Comparison of ENCODE assay signal across 9 mouse cellular contexts in genomic region chr6:116670144-116670543, GRCm38 (mm10). TPM values are rescaled to one million over a fixed set of nuclear protein-coding genes. Genes with fewer than 3 reads are reported as not detected.
A peak's percentile ranks its signal among the peaks of the same experiment; 100 is the strongest.
DNase-seq lines count a peak whose midpoint lies in the region; ATAC-seq and TF ChIP-seq lines count a peak whose summit lies in the region.
"Had no signal": no experiment of that assay in that cellular context is flagged by ENCODE, and none has a peak within 500 bp of the region (broad histone marks: within the 10 kb centered on the region; RNA-seq: fewer than 3 reads in every experiment).

No protein-coding gene starts in this region.

- ATAC-seq in kidney, postnatal 0 days (replicated peaks; ENCODE audit: low FRiP score, low read depth): no peak
- ATAC-seq in kidney, embryonic 16.5 days (ENCODE audit: low FRiP score, low TSS enrichment): no peak
- peak; percentile 25 for ATAC-seq in forebrain, embryonic 14.5 days
- no peak for ATAC-seq in midbrain, embryonic 15.5 days (replicated peaks)
- ATAC-seq in erythroblast, adult 5-6 weeks (replicated peaks; ENCODE audit: low FRiP score, poor library complexity, severe bottlenecking): no peak
- no peak for ATAC-seq in heart, embryonic 11.5 days (replicated peaks; ENCODE audit: insufficient number of reproducible peaks, low FRiP score, low TSS enrichment)

- no peak overlapping the region for H3K27ac ChIP-seq in kidney, postnatal 0 days
- H3K27ac ChIP-seq in kidney, embryonic 16.5 days (ENCODE audit: low read length): no peak overlapping the region
- H3K27ac ChIP-seq in forebrain, embryonic 14.5 days (ENCODE audit: low read depth, low read length): peak overlapping the region; percentile 77
- H3K27ac ChIP-seq in midbrain, embryonic 15.5 days: 0 out of 2 replicates have a peak overlapping the region, but pooled peaks have one; percentile 5
- H3K27ac ChIP-seq in heart, embryonic 11.5 days (ENCODE audit: low read depth, low read length): no peak overlapping the region

- peaks cover 11% of the 10 kb centered on the region for H3K4me1 ChIP-seq in kidney, postnatal 0 days (replicated peaks; ENCODE audit: insufficient read depth, low read length)
- peaks cover 17% of the 10 kb centered on the region for H3K4me1 ChIP-seq in kidney, embryonic 16.5 days (ENCODE audit: insufficient read depth, low read length)
- H3K4me1 ChIP-seq in forebrain, embryonic 14.5 days (ENCODE audit: control insufficient read depth, insufficient read depth, low read length): peaks cover 35% of the 10 kb centered on the region
- peaks cover 43% of the 10 kb centered on the region for H3K4me1 ChIP-seq in midbrain, embryonic 15.5 days
- peaks cover 22% of the 10 kb centered on the region for H3K4me1 ChIP-seq in heart, embryonic 11.5 days (ENCODE audit: control insufficient read depth, insufficient read depth, low read length)

- no peaks in the 10 kb centered on the region for H3K9me3 ChIP-seq in kidney, postnatal 0 days (replicated peaks; ENCODE audit: low read length)
- H3K9me3 ChIP-seq in kidney, embryonic 16.5 days (ENCODE audit: low read length): no peaks in the 10 kb centered on the region
- no peaks in the 10 kb centered on the region for H3K9me3 ChIP-seq in forebrain, embryonic 14.5 days (replicated peaks; ENCODE audit: control insufficient read depth, low read length)
- H3K9me3 ChIP-seq in midbrain, embryonic 15.5 days: no peaks in the 10 kb centered on the region
- no peaks in the 10 kb centered on the region for H3K9me3 ChIP-seq in heart, embryonic 11.5 days (replicated peaks; ENCODE audit: control insufficient read depth, low read length)

- peak; percentile 37; the same call in 1 of the 2 replicates for TF ChIP-seq CTCF in kidney, postnatal 0 days (IDR thresholded peaks at IDR 0.05; ENCODE audit: low read depth)

- 44% methylated on average over 6 of the region's 6 CpGs for WGBS in kidney, postnatal 0 days
- 39% methylated on average over 6 of the region's 6 CpGs for WGBS in kidney, embryonic 16.5 days
- 3% methylated on average over 6 of the region's 6 CpGs for WGBS in forebrain, embryonic 14.5 days
- WGBS in midbrain, embryonic 15.5 days: 11% methylated on average over 6 of the region's 6 CpGs
- WGBS in heart, embryonic 11.5 days (ENCODE audit: insufficient replicate concordance): 41% methylated on average over 6 of the region's 6 CpGs

- H3K36me3 ChIP-seq in kidney, postnatal 0 days (ENCODE audit: insufficient read depth, low read length): no peaks in the 10 kb centered on the region
- H3K36me3 ChIP-seq in kidney, embryonic 16.5 days (ENCODE audit: insufficient read depth, low read length): no peaks in the 10 kb centered on the region
- H3K36me3 ChIP-seq in forebrain, embryonic 14.5 days (ENCODE audit: control insufficient read depth, insufficient read depth, low read length): no peaks in the 10 kb centered on the region
- no peaks in the 10 kb centered on the region for H3K36me3 ChIP-seq in midbrain, embryonic 15.5 days (replicated peaks)
- H3K36me3 ChIP-seq in heart, embryonic 11.5 days (ENCODE audit: control insufficient read depth, insufficient read depth, low read length): no peaks in the 10 kb centered on the region

- H3K9ac ChIP-seq in kidney, postnatal 0 days (ENCODE audit: low read depth, low read length): 0 out of 2 replicates have a peak overlapping the region, but pooled peaks have one; percentile 31
- H3K9ac ChIP-seq in kidney, embryonic 16.5 days (replicated peaks; ENCODE audit: low read length): no peak overlapping the region; the same call in 1 of the 2 replicates
- no peak overlapping the region; the same call in 1 of the 2 replicates for H3K9ac ChIP-seq in forebrain, embryonic 14.5 days (ENCODE audit: low read length)
- no peak overlapping the region for H3K9ac ChIP-seq in midbrain, embryonic 15.5 days
- H3K9ac ChIP-seq in heart, embryonic 11.5 days (ENCODE audit: low read depth, low read length): no peak overlapping the region

- 0 out of 2 replicates have a peak, but pooled peaks cover 3% of the 10 kb centered on the region for H3K27me3 ChIP-seq in kidney, postnatal 0 days (ENCODE audit: insufficient read depth, low read length)
- no peaks in the 10 kb centered on the region for H3K27me3 ChIP-seq in kidney, embryonic 16.5 days (ENCODE audit: insufficient read depth, low read length)
- no peaks in the 10 kb centered on the region for H3K27me3 ChIP-seq in forebrain, embryonic 14.5 days (replicated peaks; ENCODE audit: control insufficient read depth, insufficient read depth, low read length)
- no peaks in the 10 kb centered on the region for H3K27me3 ChIP-seq in midbrain, embryonic 15.5 days (replicated peaks)
- H3K27me3 ChIP-seq in heart, embryonic 11.5 days (ENCODE audit: control insufficient read depth, insufficient read depth, low read length): no peaks in the 10 kb centered on the region; the same call in 1 of the 2 replicates

- H3K4me3 ChIP-seq in kidney, postnatal 0 days (replicated peaks; ENCODE audit: low read depth, low read length): no peak overlapping the region
- no peak overlapping the region for H3K4me3 ChIP-seq in kidney, embryonic 16.5 days (ENCODE audit: low read length)
- no peak overlapping the region for H3K4me3 ChIP-seq in forebrain, embryonic 14.5 days (ENCODE audit: low read depth, low read length)
- H3K4me3 ChIP-seq in midbrain, embryonic 15.5 days: no peak overlapping the region
- H3K4me3 ChIP-seq in heart, embryonic 11.5 days (ENCODE audit: low read depth, low read length): no peak overlapping the region

- H3K4me2 ChIP-seq in kidney, postnatal 0 days (ENCODE audit: low read length): no peak overlapping the region
- H3K4me2 ChIP-seq in kidney, embryonic 16.5 days (replicated peaks; ENCODE audit: low read depth, low read length): no peak overlapping the region
- peak overlapping the region; percentile 4; the same call in 1 of the 2 replicates for H3K4me2 ChIP-seq in forebrain, embryonic 14.5 days (ENCODE audit: low read length)
- no peak overlapping the region for H3K4me2 ChIP-seq in midbrain, embryonic 15.5 days
- no peak overlapping the region for H3K4me2 ChIP-seq in heart, embryonic 11.5 days

- DNase-seq in kidney, postnatal 0 days (ENCODE audit: low spot score): no peak
- peak; percentile 70 for DNase-seq in brain, adult 2 months (ENCODE audit: low read depth, low spot score)
- peak; percentile 71 for DNase-seq in forebrain, embryonic 14.5 days (ENCODE audit: low spot score)
- no peak for DNase-seq in urinary bladder, postnatal 14 days (ENCODE audit: low spot score)
- DNase-seq: lung, adult 2 months had no signal

RNA-seq across cellular contexts. Expression of gene Rassf4, which starts 3.6 kb away (rescaled TPM):
- polyA plus RNA-seq in kidney, postnatal 0 days (2015; fragmentation: Nextera tagmentation; extraction: Ambion mirVana): 2.9 and 3.6 TPM in 2 replicates
- 6.1 and 6.3 TPM in 2 replicates for polyA plus RNA-seq in kidney, embryonic 16.5 days (2015; fragmentation: Nextera tagmentation; extraction: Ambion mirVana)
- polyA plus RNA-seq in forebrain, embryonic 14.5 days (2014; fragmentation: Nextera tagmentation; extraction: Ambion mirVana): 12.7 and 13.8 TPM in 2 replicates
- 10.4 and 10.6 TPM in 2 replicates for polyA plus RNA-seq in midbrain, embryonic 15.5 days (2015; fragmentation: Nextera tagmentation; extraction: Ambion mirVana)
- total RNA-seq in erythroblast, adult 5-6 weeks (2015; ENCODE audit: low replicate concordance): 18.6 and 21.1 TPM in 2 replicates
- total RNA-seq in erythroblast, adult 5-6 weeks (2017; ENCODE audit: low replicate concordance): 9.5 and 13.4 TPM in 2 replicates
- 5.7 and 6.9 TPM in 2 replicates for polyA plus RNA-seq in heart, embryonic 11.5 days (2014; fragmentation: Nextera tagmentation; extraction: Ambion mirVana)

RNA-seq across cellular contexts. Expression of gene Depp1, which starts 19.7 kb away (rescaled TPM):
- 35.6 and 36.8 TPM in 2 replicates for polyA plus RNA-seq in kidney, postnatal 0 days (2015; fragmentation: Nextera tagmentation; extraction: Ambion mirVana)
- polyA plus RNA-seq in kidney, embryonic 16.5 days (2015; fragmentation: Nextera tagmentation; extraction: Ambion mirVana): 33.1 and 38.5 TPM in 2 replicates
- polyA plus RNA-seq in forebrain, embryonic 14.5 days (2014; fragmentation: Nextera tagmentation; extraction: Ambion mirVana): 6.6 and 7.1 TPM in 2 replicates
- 8.7 and 10.0 TPM in 2 replicates for polyA plus RNA-seq in midbrain, embryonic 15.5 days (2015; fragmentation: Nextera tagmentation; extraction: Ambion mirVana)
- total RNA-seq in erythroblast, adult 5-6 weeks (2015; ENCODE audit: low replicate concordance): not detected in 2 replicates
- total RNA-seq in erythroblast, adult 5-6 weeks (2017; ENCODE audit: low replicate concordance): 0.77 TPM in 1 of 2 replicates, not detected in the other
- 4.1 and 5.9 TPM in 2 replicates for polyA plus RNA-seq in heart, embryonic 11.5 days (2014; fragmentation: Nextera tagmentation; extraction: Ambion mirVana)

RNA-seq across cellular contexts. Expression of gene Zfp422, which starts 41.3 kb away (rescaled TPM):
- polyA plus RNA-seq in kidney, postnatal 0 days (2015; fragmentation: Nextera tagmentation; extraction: Ambion mirVana): 142 and 148 TPM in 2 replicates
- 192 TPM in 2 replicates for polyA plus RNA-seq in kidney, embryonic 16.5 days (2015; fragmentation: Nextera tagmentation; extraction: Ambion mirVana)
- polyA plus RNA-seq in forebrain, embryonic 14.5 days (2014; fragmentation: Nextera tagmentation; extraction: Ambion mirVana): 258 and 271 TPM in 2 replicates
- polyA plus RNA-seq in midbrain, embryonic 15.5 days (2015; fragmentation: Nextera tagmentation; extraction: Ambion mirVana): 148 and 151 TPM in 2 replicates
- total RNA-seq in erythroblast, adult 5-6 weeks (2015; ENCODE audit: low replicate concordance): 18.6 and 21.1 TPM in 2 replicates
- 3.9 and 8.5 TPM in 2 replicates for total RNA-seq in erythroblast, adult 5-6 weeks (2017; ENCODE audit: low replicate concordance)
- 104 and 106 TPM in 2 replicates for polyA plus RNA-seq in heart, embryonic 11.5 days (2014; fragmentation: Nextera tagmentation; extraction: Ambion mirVana)

RNA-seq across cellular contexts. Expression of gene Tmem72, which starts 46.6 kb away (rescaled TPM):
- 23.5 and 26.5 TPM in 2 replicates for polyA plus RNA-seq in kidney, postnatal 0 days (2015; fragmentation: Nextera tagmentation; extraction: Ambion mirVana)
- polyA plus RNA-seq in kidney, embryonic 16.5 days (2015; fragmentation: Nextera tagmentation; extraction: Ambion mirVana): 11.8 and 12.4 TPM in 2 replicates
- polyA plus RNA-seq in forebrain, embryonic 14.5 days (2014; fragmentation: Nextera tagmentation; extraction: Ambion mirVana): 0.80 and 0.83 TPM in 2 replicates
- 0.47 and 0.70 TPM in 2 replicates for polyA plus RNA-seq in midbrain, embryonic 15.5 days (2015; fragmentation: Nextera tagmentation; extraction: Ambion mirVana)
- total RNA-seq in erythroblast, adult 5-6 weeks (2015; ENCODE audit: low replicate concordance): 0.42 TPM in 1 of 2 replicates, not detected in the other
- 0.09 and 0.56 TPM in 2 replicates for total RNA-seq in erythroblast, adult 5-6 weeks (2017; ENCODE audit: low replicate concordance)
- 0.06 TPM in 2 replicates for polyA plus RNA-seq in heart, embryonic 11.5 days (2014; fragmentation: Nextera tagmentation; extraction: Ambion mirVana)

Comparison
In these comparisons a context has a peak if more than half of its experiments do, and no peak if none do; other contexts are left out.
1. DNase-seq: peak in brain, adult 2 months (single experiment) and forebrain, embryonic 14.5 days (single experiment); none in kidney, postnatal 0 days (single experiment) and urinary bladder, postnatal 14 days (single experiment).
2. H3K27ac ChIP-seq: peak in forebrain, embryonic 14.5 days (single experiment) and midbrain, embryonic 15.5 days (single experiment); none in kidney, postnatal 0 days (single experiment), kidney, embryonic 16.5 days (single experiment) and heart, embryonic 11.5 days (single experiment).